Mouse (Mus musculus) hindbrain, postnatal 0 days (tissue): ENCODE results near the gene Clpx. TPM values are rescaled to one million over a fixed set of nuclear protein-coding genes. Genes with fewer than 3 reads are reported as not detected.

ENCODE experiments used
- ATAC-seq: fragments of 200-750 bp; cut with Nextera tagmentation; 2 replicates; pipeline ENCODE4 v1.8.0; 2017; ENCODE audit warnings: mild to moderate bottlenecking, moderate TSS enrichment, moderate library complexity
- DNase-seq: peaks from one replicate; pipeline ENCODE4 v3.0.0-alpha.2; 2015; ENCODE audit warnings: low spot score
- H3K27ac ChIP-seq: fragments of 300-500 bp; sonication (generic); 2 replicates; pipeline ENCODE4 v1.5.1; 2014; ENCODE audit warnings: mild to moderate bottlenecking
- H3K27me3 ChIP-seq: fragments of 300-500 bp; sonication (generic); 2 replicates; pipeline ENCODE4 v1.6.1; 2014; ENCODE audit warnings: low read length, mixed read lengths; ENCODE audit not compliant: insufficient read depth
- H3K36me3 ChIP-seq: fragments of 300-500 bp; sonication (generic); 2 replicates; pipeline ENCODE4 v1.6.1; 2014; ENCODE audit warnings: low read length, mixed read lengths; ENCODE audit not compliant: insufficient read depth
- H3K4me1 ChIP-seq: fragments of 300-500 bp; sonication (generic); 2 replicates; pipeline ENCODE4 v1.6.1; 2014; ENCODE audit warnings: antibody characterized with exemption, low read length, mixed read lengths; ENCODE audit not compliant: insufficient read depth
- H3K4me2 ChIP-seq: fragments of 300-500 bp; sonication (generic); 2 replicates; pipeline ENCODE4 v1.6.1; 2014; ENCODE audit warnings: low read depth, mild to moderate bottlenecking, low read length, moderate library complexity, mixed read lengths
- H3K4me3 ChIP-seq: fragments of 300-500 bp; sonication (generic); 2 replicates; pipeline ENCODE4 v1.5.1; 2014; ENCODE audit warnings: low read length
- H3K9ac ChIP-seq: fragments of 300-500 bp; sonication (generic); replicated peaks from 2 replicates; pipeline ENCODE4 v1.6.1; 2014; ENCODE audit warnings: mild to moderate bottlenecking, low read length, moderate library complexity, mixed read lengths
- H3K9me3 ChIP-seq: fragments of 300-500 bp; sonication (generic); 2 replicates; pipeline ENCODE4 v1.6.1; 2016; ENCODE audit warnings: low read length, mixed read lengths
- CTCF ChIP-seq: IDR thresholded peaks from 2 replicates; pipeline ENCODE4 v1.5.1; 2016; ENCODE audit warnings: antibody characterized with exemption, control low read depth, low read depth
- WGBS: fragments of 180-500 bp; shearing (Covaris S2); extraction: QIAGEN DNeasy Blood & Tissue Kit; methylation state at CpG from one replicate; pipeline ENCODE4 v1.1.7; 2014; 5-methylcytosine and 5-hydroxymethylcytosine counted together
- polyA plus RNA-seq: library from polyadenylated mRNA; unstranded; fragments of >200 nt; fragmentation: Nextera tagmentation; extraction: Ambion mirVana; gene quantifications from 2 replicates; pipeline ENCODE4 v1.2.1, GENCODE M21; 2015
- total RNA-seq: library from RNA; depleted of rRNA; stranded (reverse); fragments of >200 nt; gene quantifications from 2 replicates; pipeline ENCODE4 v1.2.3, GENCODE M21; 2014; rRNA removed

Clpx gene
- total and polyA plus RNA-seq, 2 experiments from 2014 or later = 22.7 to 37.1 TPM

DNA sequence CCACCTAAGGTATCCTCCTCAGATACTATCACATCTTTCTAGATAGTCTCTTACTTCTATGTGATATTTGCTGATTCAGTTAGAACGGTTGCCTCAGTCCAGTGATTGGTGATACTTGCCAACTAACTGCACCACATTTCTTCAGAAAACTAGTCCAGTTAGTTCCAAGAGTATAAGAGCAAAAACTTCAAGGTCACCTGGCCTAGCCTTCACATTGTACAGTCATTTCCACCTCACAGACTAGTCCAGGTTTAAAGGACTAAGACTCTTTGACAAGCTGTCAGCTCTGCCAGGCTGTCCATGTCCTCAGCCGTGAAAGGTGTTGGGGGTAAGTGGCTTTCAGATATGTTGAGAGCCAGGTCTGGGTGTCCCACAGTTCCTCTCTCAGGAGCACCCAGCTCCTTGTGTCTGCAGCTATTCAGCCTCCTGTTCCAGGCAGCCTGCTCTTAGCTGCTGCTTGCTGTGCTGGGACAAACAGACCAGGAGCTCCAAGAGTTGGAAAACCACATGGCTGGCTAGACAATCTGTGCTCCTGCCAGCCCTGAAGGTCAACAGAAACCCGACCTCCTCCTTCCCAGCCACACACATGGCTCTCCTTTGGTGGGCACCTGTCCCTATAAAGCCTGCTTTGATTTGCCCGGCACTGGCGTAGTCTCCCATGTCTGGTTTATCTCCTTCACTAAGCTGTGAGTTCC lies 80.6 kb downstream of the Clpx start:
- ATAC-seq (no peak), DNase-seq (no peak)
- Histone ChIP-seq H3K27me3 (no peaks in the 10 kb centered on the region), H3K4me1 (no peaks in the 10 kb centered on the region), H3K36me3 (peaks cover 12% of the 10 kb centered on the region; the same call in 1 of the 2 replicates), H3K9me3 (no peaks in the 10 kb centered on the region), H3K27ac (no peak overlapping the region), H3K4me2 (no peak overlapping the region), H3K4me3 (no peak overlapping the region), H3K9ac (no peak overlapping the region)
- WGBS = 88% methylated on average over 5 of the region's 5 CpGs
- no peak for TF ChIP-seq CTCF

DNA sequence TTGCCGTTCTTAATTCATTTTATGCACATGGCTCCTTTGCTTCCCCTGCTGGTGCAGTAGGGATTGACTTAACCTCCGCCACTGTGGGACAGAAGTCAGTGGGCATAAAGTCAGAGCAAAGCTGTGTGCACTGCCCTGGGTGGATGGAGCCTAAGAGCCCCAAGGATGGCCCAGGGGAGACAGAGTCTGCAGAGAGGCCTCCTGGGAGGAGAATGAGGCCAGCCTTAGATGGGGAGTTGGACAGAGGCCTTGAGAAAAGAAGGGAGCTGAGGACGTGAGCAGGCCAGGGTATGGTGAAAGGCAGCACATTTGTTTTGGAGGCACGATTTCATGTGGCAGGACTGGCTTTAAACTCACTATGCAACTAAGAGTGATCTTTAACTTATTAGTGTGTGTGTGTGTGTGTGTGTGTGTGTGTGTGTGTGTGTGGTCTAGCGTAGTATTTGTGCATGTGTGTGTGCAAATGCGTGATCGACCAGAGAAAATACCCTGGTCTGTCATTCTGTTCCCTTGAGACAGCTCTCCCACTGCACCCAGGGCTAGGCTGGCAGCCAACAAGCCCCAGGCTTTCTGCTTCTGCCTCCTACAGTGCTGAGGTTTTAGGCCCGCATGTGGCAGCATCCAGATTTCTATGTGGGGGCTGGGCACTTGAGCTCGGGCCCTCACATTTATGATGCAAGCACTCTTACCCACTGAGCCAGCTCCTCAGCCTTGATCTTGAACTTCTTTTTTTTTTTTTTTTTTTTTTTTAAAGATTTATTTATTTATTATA lies 81.3 kb downstream of the Clpx start:
- no peak for ATAC-seq
- Histone ChIP-seq H3K27me3 (no peaks in the 10 kb centered on the region), H3K9me3 (no peaks in the 10 kb centered on the region), H3K9ac (no peak overlapping the region), H3K4me2 (no peak overlapping the region), H3K27ac (no peak overlapping the region), H3K36me3 (peaks cover 12% of the 10 kb centered on the region; the same call in 1 of the 2 replicates), H3K4me3 (no peak overlapping the region), H3K4me1 (no peaks in the 10 kb centered on the region)
- TF ChIP-seq CTCF = no peak
- WGBS = 68% methylated on average over 9 of the region's 9 CpGs
- DNase-seq = no peak

Other genes starting within 250 kb of the Clpx start
- 51.1 and 56.8 TPM in 2 replicates for gene Igdcc4, start 192.8 kb upstream of the Clpx start, total RNA-seq
- gene Igdcc4, start 192.8 kb upstream of the Clpx start, polyA plus RNA-seq = 12.2 and 13.2 TPM in 2 replicates
- gene Igdcc3, start 153.1 kb upstream of the Clpx start, total RNA-seq = 2.3 and 6.3 TPM in 2 replicates
- gene Igdcc3, start 153.1 kb upstream of the Clpx start, polyA plus RNA-seq = 5.2 and 6.2 TPM in 2 replicates
- 2.6 and 6.7 TPM in 2 replicates for gene Parp16, start 98.9 kb upstream of the Clpx start, total RNA-seq
- gene Parp16, start 98.9 kb upstream of the Clpx start, polyA plus RNA-seq = 5.9 and 6.3 TPM in 2 replicates
- 0.16 and 0.29 TPM in 2 replicates for gene Cilp, start 29.1 kb upstream of the Clpx start, total RNA-seq
- gene Cilp, start 29.1 kb upstream of the Clpx start, polyA plus RNA-seq = 0.29 and 0.37 TPM in 2 replicates
- gene Pdcd7, start 51.8 kb downstream of the Clpx start, total RNA-seq = 16.2 and 17.5 TPM in 2 replicates
- 8.6 and 10.2 TPM in 2 replicates for gene Pdcd7, start 51.8 kb downstream of the Clpx start, polyA plus RNA-seq
- gene Ubap1l, start 66.8 kb downstream of the Clpx start, total RNA-seq = 8.6 and 10.2 TPM in 2 replicates
- 2.4 and 2.6 TPM in 2 replicates for gene Ubap1l, start 66.8 kb downstream of the Clpx start, polyA plus RNA-seq
- 1.0 and 1.3 TPM in 2 replicates for gene Kbtbd13, start 97.4 kb downstream of the Clpx start, total RNA-seq
- 0.46 and 0.50 TPM in 2 replicates for gene Kbtbd13, start 97.4 kb downstream of the Clpx start, polyA plus RNA-seq
- 6.2 and 7.0 TPM in 2 replicates for gene Rasl12, start 104.2 kb downstream of the Clpx start, total RNA-seq
- 4.0 and 4.7 TPM in 2 replicates for gene Rasl12, start 104.2 kb downstream of the Clpx start, polyA plus RNA-seq
- gene Slc51b, start 128.7 kb downstream of the Clpx start, total RNA-seq = not detected in 2 replicates
- not detected in 2 replicates for gene Slc51b, start 128.7 kb downstream of the Clpx start, polyA plus RNA-seq
- 11.8 and 19.0 TPM in 2 replicates for gene Mtfmt, start 141.5 kb downstream of the Clpx start, total RNA-seq
- 16.4 and 18.9 TPM in 2 replicates for gene Mtfmt, start 141.5 kb downstream of the Clpx start, polyA plus RNA-seq
- 71.6 and 72.1 TPM in 2 replicates for gene Spg21, start 166.7 kb downstream of the Clpx start, total RNA-seq
- gene Spg21, start 166.7 kb downstream of the Clpx start, polyA plus RNA-seq = 91.9 and 99.3 TPM in 2 replicates
- 3.7 and 5.9 TPM in 2 replicates for gene Ankdd1a, start 225.9 kb downstream of the Clpx start, total RNA-seq
- 0.81 and 1.2 TPM in 2 replicates for gene Ankdd1a, start 225.9 kb downstream of the Clpx start, polyA plus RNA-seq